Mouse (Mus musculus) CH12F3 (cell line): Measurements from ENCODE around the gene Satb2.

ENCODE experiments used
- in situ Hi-C: fragments of 300-500 bp; cut with MboI; formaldehyde crosslinking; loops from 2 replicates; pipeline ENCODE4 v1.14.3; 2020; ENCODE audit warnings: low sequenced_read_pairs

Satb2 gene

GRCm38 (mm10) chr1:56975546-56975945 is 2.9 kb downstream of the Satb2 start:
- in situ Hi-C loops, result loop anchor here (25.0 kb wide), 1 partner anchor 1088 kb away; no protein-coding TSS in a partner anchor

DNA sequence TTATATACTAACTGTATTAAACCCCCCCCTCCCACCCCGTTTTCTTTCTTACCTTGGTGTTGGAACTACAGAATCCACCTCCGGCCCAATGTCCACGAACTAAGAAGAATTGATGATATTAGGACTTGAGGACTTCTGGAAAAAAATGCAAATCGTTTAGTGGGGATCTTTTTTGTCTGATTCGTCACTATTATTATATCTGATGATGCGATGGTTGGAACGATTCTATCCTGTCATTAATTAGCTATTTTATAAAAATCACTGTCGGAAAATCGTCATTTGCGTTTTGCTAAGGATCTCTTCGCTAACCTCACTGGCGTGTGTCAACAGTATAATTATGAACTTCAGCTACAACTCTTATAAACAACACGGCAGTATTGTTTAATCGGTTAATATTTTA is 4.3 kb downstream of the Satb2 start:
- in situ Hi-C loops, result no loop called here

DNA sequence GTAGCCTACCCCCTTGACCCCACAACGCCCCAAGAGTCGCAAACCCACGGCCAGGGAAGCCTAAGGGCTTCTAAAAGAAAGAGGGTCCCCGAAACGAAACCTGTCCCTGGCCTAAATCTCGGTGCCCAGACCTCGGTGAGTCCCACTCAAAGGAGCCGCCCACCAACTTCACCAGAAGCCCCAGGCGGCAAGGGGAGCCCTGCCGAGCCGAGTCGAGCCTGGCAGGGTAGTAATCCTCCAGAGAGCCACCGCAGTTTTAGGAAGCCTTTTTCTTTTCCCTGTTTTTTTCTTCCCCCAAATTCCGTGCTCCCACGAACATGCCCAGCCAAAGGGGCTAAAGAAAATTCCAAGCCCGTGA is 4.9 kb downstream of the Satb2 start:
- in situ Hi-C loops, result no loop called here

DNA sequence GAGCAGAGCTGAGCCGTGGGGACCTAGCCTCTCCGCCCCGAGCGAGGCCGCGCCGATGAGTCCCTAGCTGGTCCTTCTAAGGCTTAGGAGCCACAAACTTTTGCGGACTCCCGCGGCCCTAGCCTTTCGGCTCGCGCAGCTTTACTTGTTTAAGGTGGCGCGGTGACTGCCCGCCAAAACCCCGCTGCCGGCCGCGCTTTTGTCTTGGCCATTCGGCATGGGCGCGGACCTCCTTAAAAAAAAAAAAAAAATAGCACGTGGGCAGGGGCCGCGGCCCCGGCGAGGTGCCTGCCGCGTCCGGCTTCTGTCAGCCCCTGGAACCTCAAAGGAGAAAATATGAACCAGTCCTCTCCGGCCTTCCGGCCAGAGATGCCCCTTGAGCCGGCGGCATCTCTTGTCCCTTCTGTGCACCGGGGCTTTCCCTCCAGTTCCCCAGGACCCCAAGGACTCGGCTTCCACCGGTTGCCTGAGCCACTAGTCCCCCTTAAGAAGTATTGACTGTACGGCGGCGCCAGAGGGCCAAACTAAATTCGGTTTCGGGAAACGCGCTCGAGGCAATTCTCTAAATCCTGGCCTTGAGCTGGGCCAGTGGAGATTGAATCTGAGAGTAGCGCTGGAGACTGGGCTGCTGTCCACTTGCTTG is 5.4 kb downstream of the Satb2 start:
- in situ Hi-C loops, result no loop called here

- in situ Hi-C loops, result no loop called here
Measured at GRCm38 (mm10) chr1:56972251-56972949, 6.0 kb downstream of the Satb2 start.

DNA sequence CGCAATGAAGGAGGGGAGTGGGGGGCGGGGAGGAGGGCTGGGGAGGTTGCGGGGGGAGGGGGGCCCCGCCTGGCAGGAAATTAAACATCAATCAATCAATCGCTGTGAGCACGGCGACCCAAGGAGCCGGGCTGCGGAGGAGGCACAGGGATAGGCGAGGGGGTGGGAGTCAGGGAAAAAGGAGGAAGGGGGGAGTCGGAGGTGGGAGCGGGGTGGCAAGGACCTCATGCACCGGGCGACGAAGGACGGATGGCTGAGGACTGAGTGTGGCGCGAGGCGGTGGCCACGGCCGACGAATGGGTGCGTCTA is 6.6 kb downstream of the Satb2 start:
- in situ Hi-C loops, result no loop called here

DNA sequence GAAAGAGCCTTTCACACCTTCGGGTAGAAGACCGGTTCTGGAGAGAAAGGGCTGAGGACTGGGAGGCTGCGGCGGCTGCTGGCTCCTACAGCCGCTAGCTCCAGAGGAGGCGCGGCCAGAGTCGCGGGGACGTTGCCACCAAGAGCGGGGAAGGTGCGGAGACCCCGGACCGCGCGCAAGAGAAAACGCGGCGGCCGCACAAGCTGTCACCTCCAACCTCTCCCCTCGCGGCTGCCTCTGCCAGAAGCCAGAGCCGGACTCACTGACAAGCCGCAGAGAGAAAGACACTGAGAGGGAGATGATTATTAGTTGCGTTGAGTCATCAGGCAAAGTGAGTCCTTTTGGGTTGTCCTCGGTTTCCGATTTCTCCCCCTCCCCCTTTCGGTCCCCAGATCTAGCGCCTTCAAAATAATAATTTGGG is 7.0 kb downstream of the Satb2 start:
- in situ Hi-C loops, result no loop called here

DNA sequence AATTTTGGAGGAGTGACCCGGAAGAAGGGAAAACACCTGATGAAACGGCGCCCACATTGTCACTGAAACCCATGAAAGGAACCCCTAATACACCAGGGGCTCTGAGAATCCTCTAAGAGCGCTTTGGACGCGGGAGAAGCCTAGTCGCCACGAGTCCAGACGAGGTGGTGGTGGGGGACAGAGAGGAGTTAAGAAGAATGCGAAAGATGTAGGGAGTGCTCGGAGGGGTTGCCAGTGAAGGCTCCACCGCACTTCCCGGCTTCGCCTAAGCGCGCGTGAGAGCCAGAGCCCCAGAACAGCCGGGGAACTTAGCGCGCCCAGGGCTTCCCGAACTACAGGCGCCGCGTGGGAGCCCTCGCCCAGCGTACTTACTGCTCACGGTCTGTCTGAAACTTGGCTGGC is 7.7 kb downstream of the Satb2 start:
- in situ Hi-C loops, result no loop called here

GRCm38 (mm10) chr1:56969364-56970360 is 8.8 kb downstream of the Satb2 start:
- in situ Hi-C loops, result no loop called here

- in situ Hi-C loops, result no loop called here
Measured at GRCm38 (mm10) chr1:56965879-56966579, 12.4 kb downstream of the Satb2 start.

GRCm38 (mm10) chr1:56964493-56964892 is 14.0 kb downstream of the Satb2 start:
- in situ Hi-C loops, result no loop called here

GRCm38 (mm10) chr1:56963291-56963690 is 15.2 kb downstream of the Satb2 start:
- in situ Hi-C loops, result no loop called here

DNA sequence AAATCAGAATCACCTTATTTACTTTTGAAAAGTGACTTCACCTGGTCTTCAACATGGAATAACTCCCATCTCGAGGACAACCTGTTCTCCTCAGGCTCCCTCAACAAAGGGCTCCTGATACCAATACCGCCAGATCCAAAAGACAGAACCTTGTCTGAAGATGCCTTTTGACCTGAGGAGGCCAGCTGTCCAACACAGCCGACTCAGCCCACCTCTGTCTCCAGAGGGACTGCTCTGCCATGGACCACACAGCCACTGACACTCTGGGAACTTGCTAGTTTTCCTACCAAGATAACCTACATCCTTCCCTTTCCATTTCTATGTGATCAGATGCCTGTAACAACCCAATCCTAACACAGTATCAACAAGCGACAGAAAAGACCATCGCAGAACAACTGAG is 19.5 kb downstream of the Satb2 start:
- in situ Hi-C loops, result no loop called here

DNA sequence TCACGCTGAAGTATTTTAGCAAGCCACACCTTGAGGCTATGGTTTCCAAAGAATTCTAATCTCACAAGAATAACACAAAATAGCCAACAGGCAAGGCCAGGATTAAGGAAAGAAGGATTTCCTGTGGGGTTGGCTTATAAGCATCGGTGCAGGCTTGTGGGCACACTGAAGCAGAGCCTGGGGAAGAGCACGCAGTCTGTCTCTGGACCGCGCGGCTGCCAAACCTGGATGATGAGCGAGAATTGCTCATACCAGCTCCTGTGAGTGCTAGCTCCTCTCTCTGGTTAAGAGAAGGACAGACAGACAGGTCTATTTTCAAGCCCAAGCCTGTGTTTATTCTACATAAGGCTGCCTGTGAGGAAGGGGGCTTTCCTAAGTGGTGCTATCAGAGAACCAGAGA is 20.5 kb downstream of the Satb2 start:
- in situ Hi-C loops, result no loop called here

- in situ Hi-C loops, result no loop called here
Measured at GRCm38 (mm10) chr1:56956811-56957210, 21.6 kb downstream of the Satb2 start.

GRCm38 (mm10) chr1:56955739-56956085 is 22.7 kb downstream of the Satb2 start:
- in situ Hi-C loops, result no loop called here

- in situ Hi-C loops, result no loop called here
Measured at GRCm38 (mm10) chr1:56955055-56955738, 23.3 kb downstream of the Satb2 start.

DNA sequence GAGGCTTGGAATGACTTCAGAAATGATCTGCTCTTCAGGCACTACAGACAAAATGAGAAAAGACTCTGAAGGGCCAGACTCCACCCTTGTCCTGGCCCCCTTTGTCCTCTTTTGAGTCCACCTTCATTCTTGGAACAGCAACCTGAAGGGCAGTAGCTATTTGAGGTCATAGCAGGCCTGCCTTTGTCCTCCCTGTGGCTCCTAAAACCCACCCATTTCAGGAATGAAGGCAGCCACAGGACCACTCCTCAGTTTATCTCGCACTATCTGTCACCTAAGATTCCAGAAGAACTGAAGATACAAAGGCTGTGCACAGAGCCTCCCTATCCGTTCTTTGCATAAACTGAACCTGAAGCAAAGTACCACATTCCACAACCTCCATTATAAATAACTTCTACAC is 24.9 kb downstream of the Satb2 start:
- in situ Hi-C loops, result no loop called here

DNA sequence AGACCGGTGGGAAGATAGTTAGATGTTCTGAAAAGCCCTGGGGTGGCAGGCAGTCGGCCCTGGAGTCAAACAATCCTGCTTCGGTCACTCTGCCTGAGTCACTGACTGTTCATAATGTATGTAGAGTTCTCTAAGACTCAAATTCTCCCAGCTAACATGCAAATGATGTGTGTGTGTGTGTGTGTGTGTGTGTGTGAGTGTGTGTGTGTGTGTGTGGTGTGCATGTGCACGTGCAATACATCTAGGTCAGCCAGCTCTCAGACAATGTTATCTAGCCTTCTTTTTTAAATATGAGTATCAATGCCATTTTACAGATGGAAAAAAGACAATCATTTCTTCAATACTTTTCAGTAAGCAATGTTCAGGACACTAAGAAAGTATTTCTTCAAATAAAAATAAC is 26.5 kb downstream of the Satb2 start:
- in situ Hi-C loops, result no loop called here

DNA sequence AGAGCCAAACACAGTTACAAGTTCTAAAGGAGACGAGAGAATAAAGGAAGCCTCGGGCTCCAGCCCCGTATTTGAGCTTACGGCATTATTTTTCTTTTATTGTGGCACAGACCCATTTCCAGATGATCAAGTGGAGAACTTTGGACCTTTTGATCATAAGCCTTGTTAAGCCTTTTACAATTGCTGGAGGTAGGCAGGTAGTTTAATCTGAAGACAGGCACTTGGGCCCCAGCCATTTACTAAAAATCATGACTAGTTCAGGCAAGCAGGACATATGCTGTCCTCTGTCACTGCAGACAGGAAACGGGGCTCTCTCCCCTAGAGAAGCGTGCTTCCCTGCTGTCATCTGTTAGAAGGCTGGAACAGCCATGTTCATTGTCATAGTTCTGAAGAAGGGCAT is 26.9 kb downstream of the Satb2 start:
- in situ Hi-C loops, result no loop called here

GRCm38 (mm10) chr1:56939432-56939831 is 39.0 kb downstream of the Satb2 start:
- in situ Hi-C loops, result no loop called here
